Mouse (Mus musculus): ENCODE results near the gene Ift80. TPM values are rescaled to one million over a fixed set of nuclear protein-coding genes. Genes with fewer than 3 reads are reported as not detected.

The Ift80 gene
- total RNA-seq (2023): 88.8 TPM

GRCm38 (mm10) chr3:69004437-69005337 is at the start of gene Ift80, which contains the start of gene Smc4:
TSS of gene Ift80 (minus strand) at chr3:69004570.
TSS of gene Smc4 (plus strand) at chr3:69004738.

GRCm38 (mm10) chr3:69044645-69045399 is 40.5 kb upstream of the Ift80 start, which contains the start of gene Trim59:
TSS of gene Trim59 (minus strand) at chr3:69044755.

GRCm38 (mm10) chr3:68869211-68869690 is 135.1 kb downstream of the Ift80 start, which contains the start of gene 1110032F04Rik:
TSS of gene 1110032F04Rik (plus strand) at chr3:68869586.

Other genes starting within 250 kb of the Ift80 start
- gene 1110032F04Rik, start 135.0 kb downstream of the Ift80 start, total RNA-seq (2023): 1.3 TPM
- gene Smc4, start 168 bp upstream of the Ift80 start, total RNA-seq (2023): 360 TPM
- 67.6 TPM for gene Trim59, start 40.2 kb upstream of the Ift80 start, total RNA-seq (2023)
- 138 TPM for gene Kpna4, start 122.5 kb upstream of the Ift80 start, total RNA-seq (2023)
- gene Arl14, start 217.8 kb upstream of the Ift80 start, total RNA-seq (2023): not detected